Mouse (Mus musculus) gastrocnemius, adult 2 months (tissue): ENCODE measurements around the gene Arglu1. TPM values are rescaled to one million over a fixed set of nuclear protein-coding genes. Genes with fewer than 3 reads are reported as not detected.

Experiments
- DNase-seq: peaks from one replicate; pipeline ENCODE4 v3.0.0; 2022
- H3K27ac ChIP-seq: fragments of 200-600 bp; 2 replicates; pipeline ENCODE4 v1.8.1; 2022; ENCODE audit warnings: mild to moderate bottlenecking
- H3K4me3 ChIP-seq: fragments of 200-600 bp; 2 replicates; pipeline ENCODE4 v1.8.1; 2022; ENCODE audit warnings: mild to moderate bottlenecking, moderate library complexity
- CTCF ChIP-seq: fragments of 200-600 bp; IDR thresholded peaks from 2 replicates; pipeline ENCODE4 v1.8.1; 2022; ENCODE audit warnings: antibody characterized with exemption, mild to moderate bottlenecking, moderate library complexity
- intact Hi-C: fragments of 180-260 bp; cut with DNase I; formaldehyde crosslinking; loops from one replicate; pipeline ENCODE4 v1.15.1; 2025
- microRNA-seq: library from miRNA; unstranded; fragments of <30 nt; microRNA quantifications from one replicate; pipeline ENCODE4 v1.2.0, GENCODE M21; 2021
- total RNA-seq, 2 experiments: library from RNA; stranded (reverse); gene quantifications; 2 replicates each; pipeline ENCODE4 v1.2.3; 2021

Gene Arglu1
- total RNA-seq, 2 experiments from 2014 or later = 36.4 to 41.4 TPM

DNA sequence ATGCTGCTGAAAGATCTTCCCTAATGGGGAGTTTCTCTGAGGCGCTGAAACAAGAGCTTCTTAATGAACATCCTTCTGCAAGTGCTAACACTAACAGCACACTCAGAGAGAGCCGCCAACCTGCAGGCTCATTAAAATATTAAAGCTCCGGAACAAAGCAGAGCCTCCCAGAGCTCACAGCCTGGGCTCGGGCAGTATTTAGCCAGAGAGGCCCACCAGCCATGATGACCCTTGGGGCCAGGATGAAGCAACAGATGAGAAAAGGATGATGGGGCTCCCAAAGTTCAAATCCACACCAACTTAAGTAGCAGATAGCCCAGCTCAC, 50.1 kb downstream of the Arglu1 start:
- DNase-seq = no peak
- no peak overlapping the region for H3K4me3 ChIP-seq
- TF ChIP-seq CTCF = no peak
- intact Hi-C loops = loop anchor here (10.0 kb wide), 1 partner anchor 155 kb away; no protein-coding TSS in a partner anchor
- no peak overlapping the region for H3K27ac ChIP-seq

DNA sequence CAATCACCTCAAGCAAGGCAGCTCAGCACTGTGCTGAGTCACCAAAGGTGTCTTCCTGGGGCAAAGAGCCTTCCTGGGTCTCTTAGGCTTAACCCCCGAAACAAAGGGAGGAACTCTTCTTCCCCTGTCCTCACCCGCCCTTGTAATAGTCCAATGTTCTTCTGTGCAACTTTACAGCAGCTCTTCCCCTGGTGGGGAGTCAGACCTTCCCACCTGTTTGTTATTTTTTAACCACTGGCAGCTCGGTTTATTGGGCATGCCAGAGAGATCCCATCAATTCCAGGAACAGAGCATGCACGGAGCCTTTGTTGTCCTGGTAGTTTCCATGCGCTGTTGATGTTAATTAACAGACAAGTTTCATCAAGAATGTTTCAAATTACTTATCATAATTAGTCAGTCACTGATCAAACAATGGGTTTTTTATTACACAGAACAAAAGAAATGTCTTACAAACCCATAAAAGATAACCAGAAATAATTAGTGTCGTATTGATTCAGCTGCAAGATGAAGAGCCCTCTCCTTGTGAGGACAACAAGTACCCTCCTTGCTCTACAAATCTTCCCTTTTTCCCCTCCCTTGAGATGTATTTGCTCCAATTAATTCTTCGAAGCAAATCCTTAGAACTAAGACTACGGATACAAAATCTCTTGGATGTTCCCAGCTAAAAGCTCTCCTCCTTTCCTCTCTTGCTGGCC, 50.6 kb downstream of the Arglu1 start:
- H3K4me3 ChIP-seq = no peak overlapping the region
- no peak for TF ChIP-seq CTCF
- no peak for DNase-seq
- H3K27ac ChIP-seq = no peak overlapping the region
- intact Hi-C loops = loop anchor here (10.0 kb wide), 1 partner anchor 155 kb away; no protein-coding TSS in a partner anchor

DNA sequence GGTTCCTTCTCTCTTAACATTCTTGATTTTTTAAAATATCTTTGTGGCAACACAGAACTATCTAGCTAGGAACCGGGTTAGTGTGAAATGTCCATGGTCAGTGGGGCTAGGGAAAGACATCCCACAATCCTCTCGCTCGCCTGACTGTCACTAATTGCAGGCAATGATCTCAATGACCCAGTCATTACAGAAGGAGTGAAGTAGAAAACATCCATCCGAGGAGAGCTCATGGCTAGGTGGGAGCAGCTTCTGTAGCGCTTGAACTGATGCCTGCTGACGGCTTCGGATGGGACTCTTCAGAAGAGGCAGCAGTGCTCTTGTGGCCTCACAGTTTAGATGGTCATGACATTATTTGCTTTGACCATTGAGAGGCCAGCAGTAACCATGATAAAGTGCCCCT, 58.9 kb downstream of the Arglu1 start:
- no peak for TF ChIP-seq CTCF
- intact Hi-C loops = no loop called here
- no peak overlapping the region for H3K27ac ChIP-seq
- H3K4me3 ChIP-seq = no peak overlapping the region
- no peak for DNase-seq

DNA sequence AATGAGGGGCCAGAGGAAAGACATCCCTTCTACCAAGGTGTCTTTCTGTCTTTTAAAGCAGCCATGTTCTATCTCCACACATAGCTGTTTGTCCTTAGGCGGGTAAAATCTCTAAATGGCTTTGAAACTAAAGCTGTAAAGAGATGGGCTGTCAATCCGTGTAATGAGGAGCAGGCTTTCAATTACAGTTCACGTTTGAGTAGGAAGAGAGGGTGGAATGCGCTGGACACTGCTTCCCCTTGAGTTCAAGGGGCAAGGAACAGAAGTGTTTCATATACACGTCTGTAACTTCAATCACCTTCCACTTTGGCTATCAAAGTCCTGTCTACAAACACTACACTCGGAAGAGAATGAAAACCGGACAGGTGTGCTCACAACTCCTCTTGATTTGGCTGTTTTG, 66.3 kb downstream of the Arglu1 start:
- intact Hi-C loops = no loop called here
- TF ChIP-seq CTCF = no peak
- peak overlapping the region; percentile 54 for H3K27ac ChIP-seq
- H3K4me3 ChIP-seq = no peak overlapping the region
- no peak for DNase-seq

DNA sequence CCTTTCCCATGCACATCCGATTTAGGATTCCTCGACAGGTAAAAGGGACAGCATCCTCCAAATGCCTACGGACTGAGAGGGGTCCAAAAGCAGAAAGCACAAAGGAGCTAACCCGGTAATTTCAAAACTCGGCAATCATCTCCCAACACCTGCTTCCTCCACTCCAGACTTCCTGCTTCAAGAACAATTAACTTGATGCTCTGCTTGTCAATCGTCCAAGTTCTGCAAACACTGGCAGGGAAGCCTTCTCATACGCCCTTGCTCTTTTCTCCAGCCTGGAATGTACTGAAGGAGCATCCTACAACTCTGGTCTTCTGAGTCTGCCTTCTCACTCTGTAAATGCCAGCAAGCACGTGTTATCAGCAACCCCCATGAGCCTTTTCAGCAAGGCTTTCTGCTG, 66.8 kb downstream of the Arglu1 start:
- Histone ChIP-seq H3K27ac (peak overlapping the region; percentile 54), H3K4me3 (peak overlapping the region; percentile 29)
- no peak for TF ChIP-seq CTCF
- DNase-seq = no peak
- intact Hi-C loops = no loop called here

DNA sequence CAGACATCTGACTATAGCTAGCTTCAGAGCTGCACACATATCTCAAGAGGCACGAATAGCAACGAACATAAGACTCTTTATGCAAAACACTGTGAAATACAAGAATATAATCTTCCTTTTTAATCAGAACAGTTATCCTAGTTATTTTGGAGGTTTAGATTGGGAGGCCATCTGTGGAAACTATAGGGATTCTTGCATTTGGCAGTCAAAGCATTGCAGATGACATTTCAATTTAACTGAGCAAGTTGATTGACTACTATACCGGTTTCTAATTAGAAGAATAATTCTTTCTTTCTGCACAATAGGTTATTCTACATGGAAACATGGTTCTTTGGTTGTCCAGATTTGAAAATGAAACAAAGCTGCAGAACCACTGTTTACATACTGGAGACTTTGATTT, 67.8 kb downstream of the Arglu1 start:
- intact Hi-C loops = no loop called here
- Histone ChIP-seq H3K4me3 (no peak overlapping the region), H3K27ac (no peak overlapping the region)
- DNase-seq = no peak
- TF ChIP-seq CTCF = no peak

DNA sequence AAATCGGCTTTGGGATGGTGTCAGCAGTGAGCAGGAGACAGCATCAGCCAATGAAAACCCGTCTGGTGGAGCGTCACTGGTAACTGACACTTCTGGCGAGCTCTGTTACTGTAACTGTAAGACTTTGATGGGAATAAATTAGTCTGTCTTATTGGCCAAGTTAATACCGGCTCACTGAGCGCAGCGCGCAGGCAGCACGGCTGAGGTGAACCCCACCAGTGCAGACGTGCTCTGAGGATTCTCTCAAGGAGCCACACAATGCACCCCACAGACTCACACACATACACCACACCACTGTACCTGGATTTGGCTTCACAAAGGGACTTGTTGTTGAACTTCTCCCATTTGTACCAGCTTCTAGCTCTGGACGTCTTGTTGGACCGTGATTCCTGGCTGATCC, 68.3 kb downstream of the Arglu1 start:
- Histone ChIP-seq H3K27ac (no peak overlapping the region), H3K4me3 (no peak overlapping the region)
- intact Hi-C loops = no loop called here
- DNase-seq = no peak
- no peak for TF ChIP-seq CTCF

DNA sequence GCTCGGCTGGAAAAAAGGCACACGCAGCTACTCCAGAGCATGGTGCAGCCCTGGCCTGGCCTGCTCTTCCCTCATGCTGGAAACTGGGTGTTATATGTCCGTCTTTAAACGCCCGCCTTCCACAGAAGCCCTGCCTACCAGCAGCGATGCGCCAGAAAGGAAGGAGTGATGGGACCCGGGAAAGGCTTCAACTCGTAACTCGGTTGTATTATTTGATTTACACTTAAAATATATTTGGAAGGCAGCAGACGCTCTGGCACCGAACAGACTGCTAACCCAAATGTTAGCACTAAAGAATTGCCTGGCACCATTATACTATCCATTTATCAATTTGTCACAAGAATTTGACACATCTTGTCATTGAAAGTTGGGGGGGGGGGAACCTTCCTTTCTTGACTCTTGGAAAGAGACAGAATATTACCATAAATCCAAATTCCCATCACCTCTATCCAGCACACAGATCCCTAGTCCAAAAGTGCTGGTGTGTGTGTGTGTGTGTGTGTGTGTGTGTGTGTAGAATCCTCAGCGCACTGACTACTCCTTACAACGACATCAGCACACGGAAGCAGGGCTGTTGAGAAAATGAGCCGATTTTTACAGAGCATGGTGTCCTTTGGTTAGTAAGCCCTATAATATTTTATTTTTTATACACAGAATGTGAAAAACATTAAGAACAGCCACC, 68.9 kb downstream of the Arglu1 start:
- intact Hi-C loops = no loop called here
- H3K4me3 ChIP-seq = no peak overlapping the region
- no peak for DNase-seq
- H3K27ac ChIP-seq = no peak overlapping the region
- no peak for TF ChIP-seq CTCF

DNA sequence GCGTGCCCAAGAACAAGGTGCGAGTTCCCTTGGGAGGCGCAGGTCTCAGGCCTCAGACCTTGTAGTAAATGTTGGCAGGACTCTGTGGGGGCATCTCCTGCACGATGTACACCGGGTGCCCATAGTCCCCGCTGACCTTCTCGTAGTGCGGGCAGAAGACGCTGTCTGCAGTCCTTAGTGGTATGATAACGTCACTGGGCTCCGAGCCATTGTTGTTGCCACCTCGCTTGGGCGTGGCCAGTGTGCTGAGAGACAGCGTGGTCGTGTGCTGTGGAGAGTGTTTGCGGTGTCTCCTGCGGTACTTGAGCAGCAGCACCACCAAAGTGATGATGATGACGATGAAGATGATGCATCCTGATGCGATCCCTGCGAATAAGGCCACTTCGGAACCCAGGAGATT, 69.8 kb downstream of the Arglu1 start:
- DNase-seq = no peak
- H3K27ac ChIP-seq = no peak overlapping the region
- intact Hi-C loops = no loop called here
- no peak for TF ChIP-seq CTCF
- H3K4me3 ChIP-seq = no peak overlapping the region

DNA sequence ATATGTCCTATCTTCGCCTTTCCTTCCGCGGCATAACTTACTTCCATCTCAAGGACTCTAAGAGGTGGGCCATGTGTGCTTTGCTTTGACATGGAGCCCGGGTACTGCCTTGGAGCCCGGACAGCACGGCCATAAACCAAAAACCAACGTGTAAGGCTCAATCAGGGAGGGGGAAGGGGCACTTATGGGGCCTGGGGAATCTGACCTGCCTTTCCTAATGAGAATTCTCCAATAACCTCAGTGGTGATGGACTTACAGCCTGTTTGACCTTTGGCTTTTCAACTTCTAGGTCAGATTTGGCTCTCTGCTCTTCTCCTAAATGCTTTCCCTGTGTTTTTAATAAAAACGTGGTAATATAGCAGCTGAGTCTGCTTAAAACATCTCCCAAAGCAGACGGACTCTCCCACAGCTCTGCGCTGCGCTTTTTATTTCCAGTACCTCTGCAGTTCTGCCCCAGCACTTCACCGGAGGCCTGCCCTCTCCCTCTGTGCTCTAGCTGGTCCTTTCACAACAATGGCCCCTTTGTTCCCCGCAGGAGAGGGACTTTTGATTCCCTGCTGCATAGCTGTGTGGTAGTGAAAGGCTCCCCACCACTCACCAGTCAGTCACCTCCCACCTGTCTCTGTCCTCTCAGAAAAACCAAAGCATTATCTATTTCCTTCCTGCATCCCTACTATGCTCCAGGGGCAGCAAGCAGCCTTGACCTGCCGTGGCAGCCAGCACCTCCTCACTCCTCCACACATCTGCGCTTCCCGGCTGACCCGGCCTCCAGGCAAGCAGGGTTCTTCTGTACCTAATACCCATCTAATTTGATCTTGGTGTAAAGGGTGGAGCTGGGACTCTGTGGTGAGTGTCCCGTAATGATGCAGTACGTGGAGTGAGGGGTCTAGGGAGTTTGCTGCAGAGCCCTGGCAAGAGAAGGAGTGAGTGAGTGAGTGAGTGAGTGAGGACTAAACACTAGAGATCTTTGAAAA, 70.8 kb downstream of the Arglu1 start:
- DNase-seq = no peak
- H3K4me3 ChIP-seq = no peak overlapping the region
- no peak for TF ChIP-seq CTCF
- H3K27ac ChIP-seq = no peak overlapping the region
- intact Hi-C loops = no loop called here

Small RNA genes lying within 50 kb of the gene (microRNA-seq; reads per million reads assigned to microRNA genes)
- 2.2 reads per million for gene Mir7654

Other genes starting within 250 kb of the Arglu1 start
- gene Efnb2, start 29.3 kb downstream of the Arglu1 start, total RNA-seq = 1 to 10 TPM; 5.7 to 6.6 TPM